Mouse (Mus musculus): ENCODE data around the gene Gemin4. TPM values are rescaled to one million over a fixed set of nuclear protein-coding genes. Genes with fewer than 3 reads are reported as not detected.

The Gemin4 gene
- 31.4 TPM for polyA plus RNA-seq (2017; shearing (Covaris generic))

GRCm38 (mm10) chr11:76217390-76217800, at the start of gene Gemin4, which contains the start of gene Dbil5:
TSS of gene Gemin4 (minus strand) at chr11:76217664.
TSS of gene Dbil5 (plus strand) at chr11:76217608.

DNA sequence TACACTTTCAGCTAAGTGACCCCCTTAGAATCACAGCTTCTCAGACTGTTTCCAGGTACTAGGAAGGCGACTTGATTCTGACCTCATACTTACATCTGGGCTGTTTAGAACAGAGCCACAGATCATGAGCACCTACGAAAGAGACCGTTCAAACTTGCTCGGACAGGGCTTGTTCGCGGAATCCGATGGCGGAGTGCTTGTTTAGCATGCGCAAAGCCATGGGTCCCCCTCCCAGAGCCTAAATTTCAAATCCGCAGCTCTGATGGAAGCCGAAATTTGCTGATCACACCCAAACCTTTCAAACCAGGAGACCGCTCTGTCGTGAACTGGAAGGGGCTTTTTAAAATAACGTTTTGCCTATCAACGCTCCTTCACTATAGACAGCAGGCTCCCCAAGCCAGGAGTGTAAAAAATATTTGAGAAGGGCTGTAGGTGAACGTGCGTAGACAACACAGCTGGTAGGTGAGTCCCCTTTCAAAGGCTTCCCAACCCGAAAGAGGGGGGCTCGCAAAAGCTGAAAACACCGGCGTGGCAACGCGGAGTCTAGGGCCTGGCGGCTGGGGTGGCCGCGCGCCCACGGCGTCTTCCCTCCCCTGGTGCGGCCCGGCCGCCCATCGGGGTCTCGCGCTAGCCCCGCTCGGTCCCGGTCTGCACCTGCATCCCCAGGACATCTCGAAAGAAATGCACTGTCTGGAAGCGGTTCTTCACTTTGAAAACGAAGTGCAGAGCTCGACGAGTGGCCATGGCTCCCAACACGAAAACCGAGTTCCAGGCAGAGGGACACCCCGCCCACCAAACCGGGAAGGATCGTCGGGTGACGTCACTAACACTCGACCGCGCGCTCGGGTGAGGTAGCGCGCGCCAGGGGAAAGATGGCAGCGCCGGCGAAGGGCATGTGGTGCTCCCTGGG, 25.7 kb upstream of the Gemin4 start, which contains the start of the genes Mrm3 and Glod4:
Gene Mrm3, plus strand, starts transcription at position 815 of the 910 bp plus-strand sequence.
Gene Glod4, minus strand, starts transcription at position 825 of the 910 bp plus-strand sequence.

DNA sequence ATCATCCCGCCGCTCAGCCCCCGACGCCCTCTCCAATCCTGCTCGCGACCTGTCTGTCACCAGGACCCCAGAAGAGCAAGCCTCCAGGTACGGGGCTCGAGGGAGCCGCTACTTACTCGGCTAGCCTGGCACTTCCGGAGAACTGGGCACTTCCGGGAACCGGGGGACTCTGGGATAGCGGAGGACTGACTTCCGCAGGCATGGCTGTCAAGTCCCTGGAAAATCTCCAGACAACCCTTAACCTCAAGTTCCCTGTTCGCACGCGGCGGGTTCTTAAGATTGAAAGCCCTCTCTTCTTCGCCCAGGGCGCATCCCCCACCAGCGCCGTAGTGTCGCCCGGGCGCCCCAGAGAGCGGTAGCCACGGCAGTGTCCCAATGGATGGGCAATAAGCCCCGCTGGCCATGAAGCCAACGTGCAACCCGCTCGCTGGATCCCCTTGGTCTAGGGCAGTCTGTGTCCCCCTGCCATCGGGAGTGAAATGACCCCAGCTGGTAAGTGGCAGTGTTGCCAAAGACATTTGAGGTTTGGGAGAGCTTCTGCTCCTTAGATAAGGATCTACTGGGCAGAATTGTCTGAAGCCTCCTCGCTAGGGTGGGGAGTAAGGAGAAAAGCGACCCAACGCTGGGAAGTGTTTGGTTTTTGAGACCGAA, 37.8 kb downstream of the Gemin4 start, which contains the start of the genes Vps53 and Fam57a:
Gene Vps53, minus strand, starts transcription at position 153 of the 651 bp plus-strand sequence.
Gene Fam57a, plus strand, starts transcription at position 177 of the 651 bp plus-strand sequence.

Other genes with a start within 250 kb of the Gemin4 start
- not detected for gene 1700016K19Rik, start 217.8 kb downstream of the Gemin4 start, polyA plus RNA-seq (2017; shearing (Covaris generic))
- 26.6 TPM for gene Rflnb, start 189.9 kb downstream of the Gemin4 start, polyA plus RNA-seq (2017; shearing (Covaris generic))
- 70.0 TPM for gene Vps53, start 38.0 kb downstream of the Gemin4 start, polyA plus RNA-seq (2017; shearing (Covaris generic))
- 5.6 TPM for gene Fam57a, start 38.0 kb downstream of the Gemin4 start, polyA plus RNA-seq (2017; shearing (Covaris generic))
- not detected for gene Dbil5, start 56 bp downstream of the Gemin4 start, polyA plus RNA-seq (2017; shearing (Covaris generic))
- 16.2 TPM for gene Mrm3, start 26.1 kb upstream of the Gemin4 start, polyA plus RNA-seq (2017; shearing (Covaris generic))
- gene Glod4, start 26.1 kb upstream of the Gemin4 start, polyA plus RNA-seq (2017; shearing (Covaris generic)): 88.5 TPM
- gene Nxn, start 181.5 kb upstream of the Gemin4 start, polyA plus RNA-seq (2017; shearing (Covaris generic)): 0.78 TPM
- 66.7 TPM for gene Timm22, start 189.3 kb upstream of the Gemin4 start, polyA plus RNA-seq (2017; shearing (Covaris generic))